Mouse (Mus musculus) megakaryocyte, adult 5-6 weeks (primary cell): ENCODE results near the gene Gm20388. TPM values are rescaled to one million over a fixed set of nuclear protein-coding genes. Genes with fewer than 3 reads are reported as not detected.
"Not testable (repeated sequence)": the region's sequence is repeated elsewhere in the genome, so short reads cannot be mapped to it uniquely, and the experiment has no call there.

Experiments used
- ATAC-seq: 2 replicates; pipeline ENCODE4 v1.8.0; 2016; ENCODE audit warnings: mild to moderate bottlenecking, inconsistent platforms; ENCODE audit not compliant: poor library complexity, severe bottlenecking
- total RNA-seq, 2 experiments: library from RNA; stranded (forward) in 1 of 2; stranded (reverse) in 1 of 2; fragments of 153-499, 151-499 nt in 1 of 2; fragments of 221-1000, 200-1000 nt in 1 of 2; gene quantifications; 2 replicates each; pipeline versions ENCODE4 v1.2.3 to v1.2.4; 2015 to 2017

Gm20388 gene
- total RNA-seq, 2 experiments from 2014 or later = 7.6 to 15.5 TPM

DNA sequence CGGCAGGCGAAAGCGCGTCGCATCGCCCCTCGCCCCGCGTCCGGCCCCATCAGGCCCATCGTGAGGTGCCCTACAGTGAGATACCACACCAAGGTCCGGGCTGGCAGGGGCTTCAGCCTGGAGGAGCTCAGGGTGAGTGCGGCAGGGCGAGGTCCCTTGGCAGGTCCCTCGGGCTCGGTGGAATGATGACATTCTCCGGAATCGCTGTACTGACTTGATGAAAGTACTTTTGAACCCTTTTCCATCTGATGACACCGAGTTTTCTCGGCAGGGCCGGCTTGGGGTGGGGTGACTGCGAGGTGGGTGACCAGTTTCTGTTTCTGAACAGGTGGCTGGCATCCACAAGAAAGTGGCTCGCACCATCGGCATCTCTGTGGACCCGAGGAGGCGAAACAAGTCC, 3192.2 kb downstream of the Gm20388 start:
- ATAC-seq = not testable (repeated sequence)

DNA sequence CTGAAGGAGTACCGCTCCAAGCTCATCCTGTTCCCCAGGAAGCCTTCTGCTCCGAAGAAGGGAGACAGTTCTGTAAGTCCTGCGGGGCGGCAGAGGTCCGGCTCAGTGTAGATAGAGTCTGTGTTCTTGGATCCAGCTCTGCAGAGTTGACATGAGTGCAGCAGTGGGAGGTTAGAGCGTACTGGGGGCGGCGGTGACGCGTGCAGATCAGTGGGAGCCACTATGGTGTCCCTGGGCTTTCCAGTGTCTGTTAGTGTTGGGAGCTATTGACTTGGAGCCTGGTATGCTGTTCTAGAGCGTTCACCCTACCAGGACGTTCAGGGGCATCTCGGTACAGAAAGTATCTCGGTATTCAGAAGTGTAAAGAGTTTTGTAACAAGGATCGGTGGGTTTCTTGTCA, 3192.6 kb downstream of the Gm20388 start:
- ATAC-seq = no peak

GRCm38 (mm10) chr8:123104046-123104767, 3193.6 kb downstream of the Gm20388 start:
- no peak for ATAC-seq

GRCm38 (mm10) chr8:123105553-123106326, 3195.1 kb downstream of the Gm20388 start:
- ATAC-seq = no peak

- ATAC-seq = no peak
Measured at GRCm38 (mm10) chr8:123106531-123106930, 3195.9 kb downstream of the Gm20388 start.

DNA sequence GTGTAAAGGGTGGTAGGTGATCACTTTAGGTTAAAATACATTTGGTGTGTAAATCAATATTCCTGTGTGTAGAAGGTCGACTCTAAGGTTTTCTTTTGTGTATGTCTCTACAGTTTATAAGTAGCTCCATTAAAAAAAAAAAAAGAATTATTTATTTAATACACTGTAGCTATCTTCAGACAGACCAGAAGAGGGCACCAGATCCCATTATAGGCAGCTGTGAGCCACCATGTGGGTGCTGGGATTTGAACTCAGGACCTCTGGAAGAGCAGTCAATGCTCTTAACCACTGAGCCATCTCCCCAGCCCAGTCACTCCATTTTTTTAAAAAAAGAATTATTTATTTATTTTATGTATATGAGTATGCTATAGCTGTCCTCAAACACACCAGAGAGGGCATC, 3197.4 kb downstream of the Gm20388 start:
- ATAC-seq = no peak

GRCm38 (mm10) chr8:123108953-123109352, 3198.3 kb downstream of the Gm20388 start:
- no peak for ATAC-seq

GRCm38 (mm10) chr8:123110649-123111048, 3200.0 kb downstream of the Gm20388 start:
- peak; percentile 84 for ATAC-seq

GRCm38 (mm10) chr8:123112892-123113291, 3202.3 kb downstream of the Gm20388 start:
- ATAC-seq = no peak

DNA sequence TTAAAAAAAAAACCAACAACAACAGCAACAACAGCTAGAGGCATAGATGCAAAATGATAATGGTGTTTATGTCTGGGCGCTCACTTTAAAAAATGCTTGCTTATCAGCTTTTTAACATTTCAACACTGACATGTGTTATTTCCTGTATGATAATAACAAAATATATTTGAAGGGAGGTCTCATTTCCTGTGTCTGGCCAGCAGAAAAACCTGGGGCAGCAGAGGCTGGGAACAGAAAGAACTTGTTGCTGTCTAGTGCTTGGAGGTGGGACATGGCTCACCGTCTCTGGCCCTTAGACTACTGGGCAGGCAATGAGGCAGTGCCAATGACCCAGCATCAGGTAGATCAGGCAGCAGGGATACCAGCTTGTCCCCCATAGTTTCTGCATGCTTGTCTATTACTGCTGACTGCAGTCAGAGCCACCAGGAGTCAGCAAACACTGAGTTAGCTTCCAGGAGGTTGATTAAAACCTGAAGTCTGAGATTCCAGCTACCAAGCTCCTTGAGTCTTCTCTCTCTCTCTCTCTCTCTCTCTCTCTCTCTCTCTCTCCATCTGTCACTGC, 3203.3 kb downstream of the Gm20388 start:
- ATAC-seq = no peak

DNA sequence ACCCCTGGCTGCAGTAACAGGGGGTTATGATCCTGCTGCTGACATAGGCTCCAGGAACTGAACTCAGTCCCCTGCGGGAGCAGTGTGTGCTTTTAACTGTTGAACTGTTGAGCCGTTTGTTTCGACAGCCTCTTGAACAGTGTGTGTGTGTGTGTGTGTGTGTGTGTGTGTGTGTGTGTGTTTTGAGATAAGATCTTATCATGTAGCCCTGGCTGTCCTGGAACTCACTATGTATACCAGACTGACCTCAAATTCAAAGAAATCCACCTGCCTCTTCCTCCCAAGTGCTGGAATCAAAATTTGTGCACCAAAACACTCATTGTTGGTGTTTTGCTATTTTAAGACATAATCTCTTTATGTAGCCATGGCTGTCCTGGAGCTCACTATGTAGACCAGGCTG, 3204.0 kb downstream of the Gm20388 start:
- ATAC-seq = no peak

GRCm38 (mm10) chr8:123117127-123117731, 3206.6 kb downstream of the Gm20388 start, which contains the start of gene Cpne7:
Cpne7 (plus strand) TSS chr8:123117374.
- peak; percentile 17; the same call in 1 of the 2 replicates for ATAC-seq

DNA sequence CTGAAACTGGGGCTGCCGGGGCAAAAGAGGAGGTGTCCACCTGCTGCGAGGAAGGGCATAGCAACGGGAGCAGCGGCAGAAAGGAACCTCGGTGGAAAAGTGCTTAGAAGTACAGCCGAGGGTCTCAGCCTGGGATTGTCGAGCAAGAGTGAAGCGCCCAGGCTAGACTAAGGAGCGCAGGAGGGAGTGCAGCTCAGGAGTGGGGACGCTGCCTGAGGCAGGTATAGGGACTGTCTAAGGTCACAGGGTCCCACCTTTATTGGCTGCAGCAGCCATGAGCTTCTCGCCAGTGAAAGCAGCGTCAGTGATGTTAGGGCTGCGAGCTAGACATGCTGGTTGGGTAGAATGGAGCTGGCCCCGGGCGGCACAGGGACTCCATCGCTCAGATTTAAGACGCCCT, 3207.1 kb downstream of the Gm20388 start:
- ATAC-seq = peak; percentile 30; the same call in 1 of the 2 replicates

DNA sequence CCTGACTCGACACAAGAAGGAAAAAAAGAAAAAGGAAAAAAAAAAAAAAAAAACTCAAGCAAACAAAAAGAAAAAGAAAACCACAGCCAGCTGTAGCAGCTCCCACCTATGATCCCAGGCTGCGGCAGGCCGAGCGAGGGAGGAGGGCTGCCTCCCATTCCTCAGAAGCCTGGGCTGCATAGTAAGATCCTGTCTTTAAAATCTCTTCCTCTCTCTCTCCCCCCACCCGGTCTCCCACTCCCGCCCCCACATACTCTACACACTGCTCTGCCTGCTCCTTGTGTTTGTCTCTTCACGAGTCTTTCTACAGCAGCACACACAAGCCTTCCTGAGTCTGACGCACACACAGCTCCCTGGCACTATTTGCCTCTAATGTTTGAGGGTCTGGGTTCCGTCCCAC, 3211.4 kb downstream of the Gm20388 start:
- no peak for ATAC-seq

- no peak for ATAC-seq
Measured at GRCm38 (mm10) chr8:123122670-123123069, 3212.0 kb downstream of the Gm20388 start.

DNA sequence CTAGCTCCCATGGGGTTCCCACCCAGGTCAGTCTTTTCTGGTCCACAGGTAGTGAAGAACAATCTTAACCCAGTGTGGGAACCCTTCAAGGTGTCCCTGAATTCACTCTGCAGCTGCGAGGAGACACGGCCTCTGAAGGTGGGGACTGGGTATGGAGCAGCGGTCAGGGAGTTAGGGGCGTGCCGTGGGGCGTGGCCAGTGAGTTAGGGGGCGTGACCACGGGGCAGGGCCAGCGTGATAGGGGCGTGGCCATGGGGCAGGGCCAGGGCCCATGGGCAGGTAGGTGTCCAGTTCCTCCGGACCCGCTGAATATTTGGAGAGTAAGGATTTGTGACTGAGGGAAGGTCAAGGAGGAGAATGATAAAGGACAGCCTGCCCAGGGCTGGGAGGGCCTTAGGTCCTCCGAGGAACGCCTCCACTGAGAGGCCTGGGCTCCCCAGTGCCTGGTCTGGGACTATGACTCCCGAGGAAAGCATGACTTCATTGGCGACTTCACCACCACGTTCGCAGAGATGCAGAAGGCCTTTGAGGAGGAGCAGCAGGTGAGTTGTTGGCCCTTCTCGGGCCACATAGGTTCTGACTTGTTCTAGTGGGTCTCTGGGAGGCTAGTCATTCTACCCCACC, 3215.7 kb downstream of the Gm20388 start:
- peak; percentile 47; the same call in 1 of the 2 replicates for ATAC-seq

GRCm38 (mm10) chr8:123131041-123131440, 3220.4 kb downstream of the Gm20388 start:
- ATAC-seq = no peak

DNA sequence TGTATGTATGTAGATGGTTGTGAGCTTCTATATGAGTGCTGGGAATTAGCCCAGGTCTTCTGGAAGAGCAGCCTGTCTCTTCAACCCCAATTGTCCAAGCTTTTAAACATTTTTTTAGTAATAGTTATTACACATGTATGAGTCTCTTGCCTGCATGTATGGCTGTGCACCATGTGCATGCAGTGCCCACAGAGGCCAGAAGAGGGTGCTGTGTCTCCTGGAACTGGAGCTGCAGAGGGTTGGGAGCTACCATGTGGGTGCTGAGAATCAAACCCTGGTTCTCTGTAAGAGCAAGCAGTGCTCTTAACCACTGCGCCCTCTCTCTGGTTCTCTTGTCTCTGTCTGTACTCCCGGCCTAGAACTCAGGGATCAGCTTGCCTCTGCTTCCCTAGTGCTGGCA, 3222.3 kb downstream of the Gm20388 start:
- ATAC-seq = no peak

DNA sequence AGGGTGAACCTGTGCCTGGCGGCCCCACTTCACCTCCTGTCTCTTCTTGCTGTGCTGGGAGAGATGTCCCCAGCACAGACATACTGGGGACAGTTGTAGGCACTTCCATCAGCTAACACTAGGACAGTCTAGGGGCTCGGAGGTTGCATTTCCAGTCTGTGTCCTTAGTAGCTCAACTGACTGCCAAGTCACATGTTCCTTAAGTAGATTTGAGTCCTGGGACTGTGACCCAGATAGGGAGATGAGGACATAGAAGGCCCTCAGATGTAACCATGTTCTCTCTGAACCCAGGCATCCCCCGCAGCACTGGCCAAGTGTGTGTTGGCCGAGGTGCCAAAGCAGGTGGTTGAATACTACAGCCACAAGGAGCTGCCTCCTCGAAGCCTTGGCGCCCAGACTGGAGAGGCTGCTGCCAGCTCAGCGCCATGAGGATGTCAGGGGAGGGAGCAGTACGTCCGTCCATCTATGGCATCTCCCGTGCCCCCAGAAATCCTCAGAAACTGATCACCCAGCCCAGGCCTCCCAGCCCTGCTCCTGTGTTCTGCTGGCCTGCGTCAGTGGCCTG, 3223.6 kb downstream of the Gm20388 start:
- no peak for ATAC-seq

DNA sequence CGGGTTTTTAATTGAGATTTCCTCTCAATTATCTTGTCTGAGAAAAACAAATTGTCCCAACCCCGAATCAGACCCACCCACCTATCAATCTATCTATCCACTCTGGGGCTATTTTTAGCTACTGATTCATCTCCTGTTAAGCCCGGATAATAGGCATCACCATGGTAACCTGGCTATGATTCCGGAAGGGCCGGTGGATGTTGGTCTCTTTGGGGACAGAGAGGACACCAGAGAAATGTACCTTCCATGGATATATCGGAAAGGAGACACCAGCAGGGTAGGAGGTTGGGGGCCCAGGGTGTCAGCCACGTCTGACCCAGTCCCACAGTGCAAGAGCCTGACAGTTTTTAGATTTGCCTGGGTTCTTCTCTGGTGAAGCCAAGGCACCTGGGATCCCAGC, 3224.8 kb downstream of the Gm20388 start:
- no peak for ATAC-seq

- ATAC-seq = no peak
Measured at GRCm38 (mm10) chr8:123135806-123136205, 3225.2 kb downstream of the Gm20388 start.
